Mouse (Mus musculus) thymus, postnatal 25 days (tissue): ENCODE measurements around the gene Usp26.

Source experiments
- DNase-seq: peaks from one replicate; pipeline ENCODE4 v3.0.0; 2022

The Usp26 gene

DNA sequence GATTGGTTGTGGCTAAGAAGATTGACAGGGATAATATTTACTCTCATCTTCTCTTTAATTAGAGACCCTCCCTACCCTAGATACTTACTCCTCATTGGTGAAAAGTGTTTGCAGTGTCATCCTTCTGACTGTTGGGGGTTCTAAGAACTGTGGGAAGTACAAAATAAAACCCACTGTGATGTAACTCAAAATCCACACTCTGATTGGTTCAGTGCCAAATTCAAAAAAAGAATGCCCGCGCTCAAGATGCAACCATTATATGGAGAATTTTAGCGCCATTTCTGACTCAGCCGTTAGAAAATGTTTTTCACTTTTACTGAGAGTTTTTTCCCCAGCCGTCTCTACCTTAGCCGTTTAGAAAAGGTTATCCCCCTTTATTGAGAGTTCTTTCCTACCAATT is at the start of gene Usp26:
Gene Usp26 (minus strand): TSS at position 101 of the 400 bp plus-strand sequence.
- no peak for DNase-seq

DNA sequence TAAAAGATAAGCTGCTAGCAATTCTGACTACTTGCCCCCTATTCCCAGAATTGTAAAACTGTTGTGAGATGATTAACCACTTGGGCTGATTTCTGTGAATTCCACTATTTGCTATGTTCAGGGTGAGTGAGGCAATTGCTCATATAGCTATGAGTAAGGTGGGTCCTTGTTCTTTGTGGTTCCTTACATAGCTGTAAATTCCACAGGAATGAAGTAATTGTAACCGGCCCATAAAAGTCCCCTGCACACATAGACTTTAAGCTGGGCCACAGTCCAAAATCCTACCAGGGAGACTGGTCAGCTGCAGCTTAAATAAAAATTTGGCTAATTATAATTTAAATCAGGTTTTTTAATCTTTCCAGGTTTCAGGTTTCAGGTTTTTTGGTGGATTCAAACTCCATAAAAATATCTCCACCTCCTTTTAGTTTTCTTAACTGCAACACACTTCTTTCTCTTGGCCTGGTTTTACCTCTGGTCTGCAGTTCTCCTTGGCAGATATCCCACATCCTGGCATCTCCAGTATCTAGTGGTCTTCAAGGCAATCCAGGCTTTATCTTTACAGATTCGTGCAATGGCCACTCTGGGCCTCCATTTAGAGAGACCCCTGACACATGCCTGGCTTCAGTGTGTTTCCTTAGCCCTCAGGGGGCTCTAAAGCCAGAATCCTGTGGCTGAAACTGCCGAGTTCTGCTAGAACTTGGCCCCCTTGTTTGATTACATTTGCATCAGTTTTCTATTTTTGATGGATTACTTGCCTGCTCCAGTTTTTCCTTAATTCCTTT is 13.6 kb upstream of the Usp26 start:
- DNase-seq: no peak

DNA sequence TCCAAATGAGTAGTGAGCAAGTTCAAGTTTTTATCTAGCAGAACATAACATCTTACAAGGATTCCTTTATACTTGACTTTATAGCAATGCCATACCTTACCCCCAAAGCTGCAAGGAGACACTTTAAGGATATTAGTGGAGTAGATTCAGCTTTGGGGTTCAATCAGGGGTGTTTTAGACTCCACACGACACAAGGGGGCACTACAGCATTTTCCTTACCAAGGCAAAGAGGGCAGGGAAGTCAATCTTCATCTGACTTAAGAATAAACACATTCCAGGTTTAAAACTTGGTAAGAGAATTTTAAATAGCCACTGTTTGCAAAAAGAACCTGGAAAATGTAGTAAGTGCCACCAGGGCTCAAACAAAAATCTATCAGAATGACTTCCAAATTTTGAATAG is 33.6 kb downstream of the Usp26 start:
- DNase-seq: no peak

DNA sequence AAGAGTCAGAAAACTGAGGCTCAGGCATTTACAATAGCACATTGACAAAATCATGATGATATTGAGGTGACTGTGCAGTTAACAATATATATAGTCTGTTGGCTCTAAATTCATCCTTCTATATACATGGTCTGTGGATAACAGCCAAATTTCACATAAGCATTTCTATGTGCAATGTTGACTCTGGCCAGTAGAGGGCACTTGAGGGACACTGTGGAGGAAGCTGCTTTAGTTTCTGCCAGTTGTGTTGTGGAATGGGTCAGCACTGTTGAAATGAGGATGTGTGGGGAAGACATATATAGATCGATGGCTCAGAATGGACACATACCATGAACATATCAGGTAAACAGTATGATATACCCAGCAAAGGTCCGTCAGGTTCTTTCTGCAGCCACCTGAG is 64.6 kb downstream of the Usp26 start:
- peak; percentile 0 for DNase-seq

DNA sequence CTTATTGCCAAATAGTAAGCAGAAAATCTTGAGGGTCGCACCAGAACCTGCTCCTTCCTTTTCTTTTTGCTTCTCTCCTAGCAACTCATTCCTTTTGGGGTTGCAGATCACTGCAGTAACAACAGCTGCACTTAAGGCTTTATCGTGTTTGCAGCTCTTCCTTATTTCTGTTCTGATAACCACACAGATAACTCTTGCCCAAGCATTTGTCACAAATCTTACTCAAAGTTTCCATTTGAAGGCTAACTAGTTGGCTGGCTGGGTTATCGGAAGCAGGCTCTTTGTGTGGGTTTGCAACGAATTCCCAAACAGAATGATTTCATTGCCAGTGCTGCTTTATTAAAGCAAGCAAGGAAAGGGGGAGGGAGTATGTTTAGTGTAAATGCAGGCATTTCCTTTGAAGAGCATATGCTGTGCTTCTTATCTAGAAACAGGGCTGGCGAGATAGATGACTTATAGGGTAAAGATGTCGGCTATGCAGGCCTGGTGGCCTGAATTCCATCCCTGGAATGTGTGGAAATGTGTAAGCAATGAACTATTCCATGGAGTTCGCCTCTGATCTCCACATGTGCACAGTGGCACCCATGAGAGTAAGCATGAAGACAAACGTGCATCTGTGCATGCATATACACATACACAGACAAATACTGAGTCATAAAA is 86.8 kb downstream of the Usp26 start:
- no peak for DNase-seq

DNA sequence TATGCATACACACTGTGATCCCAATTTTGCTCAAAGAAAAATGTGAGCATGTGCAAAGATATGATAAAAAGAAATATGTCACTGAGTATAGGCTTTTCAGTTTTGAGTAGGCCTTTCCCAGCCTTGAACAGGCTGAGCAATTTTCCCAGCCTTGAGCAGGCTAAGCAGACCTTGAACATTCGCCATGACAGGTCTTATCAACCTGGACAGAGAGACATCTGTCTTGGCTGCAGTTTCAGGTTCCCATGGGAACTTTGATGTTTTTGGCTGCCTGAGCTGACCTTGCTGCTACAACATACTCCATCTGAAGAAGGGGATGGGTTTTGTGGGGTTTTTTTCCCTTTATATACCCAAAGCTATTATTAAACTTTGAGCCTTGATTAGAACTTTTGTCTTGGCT is 88.0 kb downstream of the Usp26 start:
- no peak for DNase-seq
